Mouse (Mus musculus) lung, adult 2 months (tissue): Measurements from ENCODE around the gene Aknad1.

Experiments used
- CTCF ChIP-seq: fragments of 200-500 bp; IDR thresholded peaks from 2 replicates; pipeline ENCODE4 v1.5.1; 2011; ENCODE audit warnings: mild to moderate bottlenecking, low read length, control low read depth; ENCODE audit not compliant: insufficient read depth
- POLR2A ChIP-seq: fragments of 200-500 bp; IDR thresholded peaks from 2 replicates; pipeline ENCODE4 v1.6.1; 2011; ENCODE audit warnings: low read depth, mild to moderate bottlenecking, control low read depth, low read length, borderline replicate concordance; ENCODE audit errors: extremely low read depth

- TF ChIP-seq POLR2A (no peak), CTCF (no peak)
Observed at GRCm38 (mm10) chr3:108762597-108763111, 23.2 kb downstream of the Aknad1 start.
